Mouse (Mus musculus) mouse trophoblast stem cell (cell line): ENCODE measurements around the gene Tenm3.

Source experiments
- in situ Hi-C, 2 experiments: fragments of 300-500 bp; cut with MseI, MboI; formaldehyde crosslinking; loops; 2 replicates in 1 of 2; 3 replicates in 1 of 2; pipeline ENCODE4 v1.15.1; 2025

The Tenm3 gene

GRCm38 (mm10) chr8:48665193-48665592 is 178.6 kb downstream of the Tenm3 start:
- in situ Hi-C loops, result no loop called here

- in situ Hi-C loops, result no loop called here
Measured at GRCm38 (mm10) chr8:48659226-48659625, 184.5 kb downstream of the Tenm3 start.

GRCm38 (mm10) chr8:48655381-48656043 is 188.2 kb downstream of the Tenm3 start:
- in situ Hi-C loops, result no loop called here

- in situ Hi-C loops, result no loop called here
Measured at GRCm38 (mm10) chr8:48649845-48650244, 193.9 kb downstream of the Tenm3 start.

GRCm38 (mm10) chr8:48649415-48649814 is 194.3 kb downstream of the Tenm3 start:
- in situ Hi-C loops, result no loop called here

GRCm38 (mm10) chr8:48646110-48646509 is 197.6 kb downstream of the Tenm3 start:
- in situ Hi-C loops, result no loop called here

- in situ Hi-C loops, result no loop called here
Measured at GRCm38 (mm10) chr8:48638129-48638528, 205.6 kb downstream of the Tenm3 start.

GRCm38 (mm10) chr8:48636979-48637378 is 206.8 kb downstream of the Tenm3 start:
- in situ Hi-C loops, result no loop called here

- in situ Hi-C loops, result no loop called here
Measured at GRCm38 (mm10) chr8:48635815-48636214, 207.9 kb downstream of the Tenm3 start.

- in situ Hi-C loops, result no loop called here
Measured at GRCm38 (mm10) chr8:48633426-48633825, 210.3 kb downstream of the Tenm3 start.

GRCm38 (mm10) chr8:48622517-48623153 is 221.1 kb downstream of the Tenm3 start:
- in situ Hi-C loops, result no loop called here

- in situ Hi-C loops, result no loop called here
Measured at GRCm38 (mm10) chr8:48615088-48615487, 228.7 kb downstream of the Tenm3 start.

GRCm38 (mm10) chr8:48611934-48612512 is 231.7 kb downstream of the Tenm3 start:
- in situ Hi-C loops, result no loop called here

- in situ Hi-C loops, result no loop called here
Measured at GRCm38 (mm10) chr8:48611126-48611525, 232.6 kb downstream of the Tenm3 start.

- in situ Hi-C loops, result no loop called here
Measured at GRCm38 (mm10) chr8:48610316-48610715, 233.4 kb downstream of the Tenm3 start.

GRCm38 (mm10) chr8:48609684-48610083 is 234.1 kb downstream of the Tenm3 start:
- in situ Hi-C loops, result no loop called here

GRCm38 (mm10) chr8:48604190-48604897 is 239.4 kb downstream of the Tenm3 start:
- in situ Hi-C loops, result no loop called here

- in situ Hi-C loops, result no loop called here
Measured at GRCm38 (mm10) chr8:48603165-48603840, 240.4 kb downstream of the Tenm3 start.

- in situ Hi-C loops, result no loop called here
Measured at GRCm38 (mm10) chr8:48601621-48602020, 242.1 kb downstream of the Tenm3 start.

- in situ Hi-C loops, result no loop called here
Measured at GRCm38 (mm10) chr8:48599028-48599427, 244.7 kb downstream of the Tenm3 start.

GRCm38 (mm10) chr8:48596332-48596731 is 247.4 kb downstream of the Tenm3 start:
- in situ Hi-C loops, result no loop called here

- in situ Hi-C loops, result no loop called here
Measured at GRCm38 (mm10) chr8:48591818-48592217, 251.9 kb downstream of the Tenm3 start.
